Mouse (Mus musculus) megakaryocyte, adult 5-6 weeks (primary cell): ENCODE measurements around the gene Ints7. TPM values are rescaled to one million over a fixed set of nuclear protein-coding genes. Genes with fewer than 3 reads are reported as not detected.
A peak's percentile ranks its signal among the peaks of the same experiment; 100 is the strongest.

Experiments used
- ATAC-seq: 2 replicates; pipeline ENCODE4 v1.8.0; 2016; ENCODE audit warnings: mild to moderate bottlenecking, inconsistent platforms; ENCODE audit not compliant: poor library complexity, severe bottlenecking
- total RNA-seq, 2 experiments: library from RNA; stranded (forward) in 1 of 2; stranded (reverse) in 1 of 2; fragments of 153-499, 151-499 nt in 1 of 2; fragments of 221-1000, 200-1000 nt in 1 of 2; gene quantifications; 2 replicates each; pipeline versions ENCODE4 v1.2.3 to v1.2.4; 2015 to 2017

The Ints7 gene
- total RNA-seq, 2 experiments from 2014 or later: 18.1 to 33.7 TPM

GRCm38 (mm10) chr1:191583836-191584235, 8.4 kb downstream of the Ints7 start:
- ATAC-seq: no peak

- ATAC-seq: 0 out of 2 replicates have a peak, but pooled peaks have one; percentile 35
Measured at GRCm38 (mm10) chr1:191584483-191584882, 9.0 kb downstream of the Ints7 start.

GRCm38 (mm10) chr1:191585704-191586103, 10.3 kb downstream of the Ints7 start:
- ATAC-seq: peak; percentile 47

GRCm38 (mm10) chr1:191587062-191587461, 11.6 kb downstream of the Ints7 start:
- no peak for ATAC-seq

GRCm38 (mm10) chr1:191588749-191589148, 13.3 kb downstream of the Ints7 start:
- ATAC-seq: no peak

GRCm38 (mm10) chr1:191592016-191592720, 16.7 kb downstream of the Ints7 start:
- ATAC-seq: peak; percentile 67

GRCm38 (mm10) chr1:191596076-191596475, 20.6 kb downstream of the Ints7 start:
- ATAC-seq: no peak

GRCm38 (mm10) chr1:191599210-191599609, 23.8 kb downstream of the Ints7 start:
- peak; percentile 76 for ATAC-seq

GRCm38 (mm10) chr1:191604690-191605089, 29.3 kb downstream of the Ints7 start:
- no peak for ATAC-seq

GRCm38 (mm10) chr1:191609051-191609450, 33.6 kb downstream of the Ints7 start:
- ATAC-seq: no peak

- ATAC-seq: no peak
Measured at GRCm38 (mm10) chr1:191609578-191609977, 34.1 kb downstream of the Ints7 start.

GRCm38 (mm10) chr1:191610357-191610756, 34.9 kb downstream of the Ints7 start:
- ATAC-seq: no peak

GRCm38 (mm10) chr1:191611686-191612085, 36.2 kb downstream of the Ints7 start:
- ATAC-seq: no peak

- ATAC-seq: no peak
Measured at GRCm38 (mm10) chr1:191612877-191613276, 37.4 kb downstream of the Ints7 start.

GRCm38 (mm10) chr1:191616245-191616644, 40.8 kb downstream of the Ints7 start:
- no peak for ATAC-seq

- 0 out of 2 replicates have a peak, but pooled peaks have one; percentile 33 for ATAC-seq
Measured at GRCm38 (mm10) chr1:191617589-191617988, 42.2 kb downstream of the Ints7 start.

- ATAC-seq: no peak
Measured at GRCm38 (mm10) chr1:191618067-191618766, 42.8 kb downstream of the Ints7 start.

GRCm38 (mm10) chr1:191621096-191621495, 45.7 kb downstream of the Ints7 start:
- ATAC-seq: no peak

GRCm38 (mm10) chr1:191622801-191623200, 47.4 kb downstream of the Ints7 start:
- no peak for ATAC-seq

GRCm38 (mm10) chr1:191624492-191624891, 49.1 kb downstream of the Ints7 start:
- ATAC-seq: peak; percentile 54; the same call in 1 of the 2 replicates

GRCm38 (mm10) chr1:191625026-191625425, 49.6 kb downstream of the Ints7 start:
- ATAC-seq: no peak

GRCm38 (mm10) chr1:191625620-191626019, 50.2 kb downstream of the Ints7 start:
- 0 out of 2 replicates have a peak, but pooled peaks have one; percentile 33 for ATAC-seq
